Mouse (Mus musculus) cerebellum, adult 11 months (tissue): ENCODE results near the gene Ntn3.

ENCODE experiments used
- DNase-seq: peaks from one replicate; pipeline ENCODE4 v3.0.0; 2022

Ntn3 gene

GRCm38 (mm10) chr17:24210591-24210990 is 1.3 kb upstream of the Ntn3 start:
- DNase-seq, result no peak

GRCm38 (mm10) chr17:24209916-24210240 is 547 bp upstream of the Ntn3 start:
- DNase-seq, result no peak

- DNase-seq, result peak; percentile 44
These were observed 689 bp downstream of the Ntn3 start for GRCm38 (mm10) chr17:24208641-24209042.

GRCm38 (mm10) chr17:24207768-24208640 is 1.3 kb downstream of the Ntn3 start:
- DNase-seq, result no peak

- peak; percentile 61 for DNase-seq
These were observed 2.6 kb downstream of the Ntn3 start for GRCm38 (mm10) chr17:24206451-24207351.

- DNase-seq, result peak; percentile 47
These were observed 3.4 kb downstream of the Ntn3 start for GRCm38 (mm10) chr17:24205908-24206361.

GRCm38 (mm10) chr17:24205284-24205888 is 3.9 kb downstream of the Ntn3 start, which contains the start of gene Tbc1d24:
TSS of gene Tbc1d24 (minus strand) at chr17:24205562.
- peak; percentile 96 for DNase-seq

- DNase-seq, result peak; percentile 45
These were observed 4.5 kb downstream of the Ntn3 start for GRCm38 (mm10) chr17:24204846-24205245.

- DNase-seq, result no peak
These were observed 5.5 kb downstream of the Ntn3 start for GRCm38 (mm10) chr17:24203611-24204534.

GRCm38 (mm10) chr17:24203068-24203467 is 6.3 kb downstream of the Ntn3 start:
- no peak for DNase-seq

- no peak for DNase-seq
These were observed 8.2 kb downstream of the Ntn3 start for GRCm38 (mm10) chr17:24201092-24201491.

GRCm38 (mm10) chr17:24199741-24200140 is 9.6 kb downstream of the Ntn3 start:
- no peak for DNase-seq

- DNase-seq, result peak; percentile 55
These were observed 10.1 kb downstream of the Ntn3 start for GRCm38 (mm10) chr17:24199252-24199651.

- DNase-seq, result no peak
These were observed 12.1 kb downstream of the Ntn3 start for GRCm38 (mm10) chr17:24197032-24197824.

GRCm38 (mm10) chr17:24195349-24195748 is 14.0 kb downstream of the Ntn3 start:
- DNase-seq, result no peak

GRCm38 (mm10) chr17:24193769-24194168 is 15.6 kb downstream of the Ntn3 start:
- no peak for DNase-seq

- DNase-seq, result no peak
These were observed 16.1 kb downstream of the Ntn3 start for GRCm38 (mm10) chr17:24193268-24193667.

- no peak for DNase-seq
These were observed 16.5 kb downstream of the Ntn3 start for GRCm38 (mm10) chr17:24192848-24193247.

- no peak for DNase-seq
These were observed 17.9 kb downstream of the Ntn3 start for GRCm38 (mm10) chr17:24191481-24191880.

- DNase-seq, result no peak
These were observed 18.4 kb downstream of the Ntn3 start for GRCm38 (mm10) chr17:24190934-24191333.

GRCm38 (mm10) chr17:24174259-24174658 is 35.1 kb downstream of the Ntn3 start:
- no peak for DNase-seq
